Mouse (Mus musculus) forebrain, embryonic 10.5 days (tissue): ENCODE data around the gene Proser2. TPM values are rescaled to one million over a fixed set of nuclear protein-coding genes. Genes with fewer than 3 reads are reported as not detected.

Source experiments
- DNase-seq: peaks from one replicate; pipeline ENCODE4 v3.0.0-alpha.2; 2017; ENCODE audit warnings: low spot score; ENCODE audit errors: extremely low spot score
- H3K27ac ChIP-seq: fragments of 300-500 bp; sonication (generic); 2 replicates; pipeline ENCODE4 v1.5.1; 2016; ENCODE audit warnings: mild to moderate bottlenecking
- H3K27me3 ChIP-seq: fragments of 300-500 bp; sonication (generic); 2 replicates; pipeline ENCODE4 v1.6.1; 2016; ENCODE audit warnings: mild to moderate bottlenecking; ENCODE audit not compliant: poor library complexity, severe bottlenecking
- H3K36me3 ChIP-seq: fragments of 300-500 bp; sonication (generic); replicated peaks from 2 replicates; pipeline ENCODE4 v1.6.1; 2016; ENCODE audit warnings: mild to moderate bottlenecking, moderate library complexity
- H3K4me1 ChIP-seq: fragments of 300-500 bp; sonication (generic); 2 replicates; pipeline ENCODE4 v1.6.1; 2016
- H3K4me3 ChIP-seq: fragments of 300-500 bp; sonication (generic); 2 replicates; pipeline ENCODE4 v1.5.1; 2016; ENCODE audit warnings: mild to moderate bottlenecking, moderate library complexity
- H3K9me3 ChIP-seq: fragments of 300-500 bp; sonication (generic); 2 replicates; pipeline ENCODE4 v1.6.1; 2016; ENCODE audit warnings: mild to moderate bottlenecking, moderate library complexity
- WGBS: fragments of 180-500 bp; shearing (Covaris S2); methylation state at CpG from one replicate; pipeline ENCODE4 v1.1.7; 2016; 5-methylcytosine and 5-hydroxymethylcytosine counted together
- polyA plus RNA-seq: library from polyadenylated mRNA; unstranded; fragments of >200 nt; fragmentation: Nextera tagmentation; extraction: Ambion mirVana; gene quantifications from 2 replicates; pipeline ENCODE4 v1.2.1, GENCODE M21; 2016

The Proser2 gene
- polyA plus RNA-seq, 1 experiment from 2014 or later, result 2.3 TPM

- H3K36me3 ChIP-seq, result no peaks in the 10 kb centered on the region
- H3K27ac ChIP-seq, result no peak overlapping the region
- no peaks in the 10 kb centered on the region for H3K9me3 ChIP-seq
- no peak overlapping the region for H3K4me3 ChIP-seq
- no peak for DNase-seq
- peaks cover 3% of the 10 kb centered on the region; the same call in 1 of the 2 replicates for H3K4me1 ChIP-seq
- no peaks in the 10 kb centered on the region for H3K27me3 ChIP-seq
- WGBS, result 68% methylated on average over 8 of the region's 8 CpGs
Observed at GRCm38 (mm10) chr2:6081108-6081507, 48.9 kb downstream of the Proser2 start.

DNA sequence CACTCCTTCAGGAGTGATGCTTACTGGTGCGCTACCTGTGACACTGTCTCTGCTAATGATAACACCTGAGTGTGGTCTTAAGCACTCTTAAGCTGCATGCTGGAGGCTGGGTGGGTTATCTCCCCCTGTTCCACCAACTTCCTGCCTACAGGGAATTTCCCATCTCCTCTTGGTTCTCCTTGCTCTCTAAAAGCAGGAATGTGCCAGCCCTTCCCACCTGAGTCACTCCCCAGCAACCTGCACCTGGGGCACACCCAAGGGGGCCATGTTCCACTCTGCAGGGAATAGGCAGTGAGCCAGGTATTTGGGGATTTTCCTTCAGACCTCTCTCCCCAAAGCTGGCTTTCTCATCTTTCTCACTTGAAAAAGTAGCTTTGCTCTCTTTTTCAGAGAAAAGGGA is 50.0 kb downstream of the Proser2 start:
- Histone ChIP-seq H3K9me3 (no peaks in the 10 kb centered on the region), H3K27ac (no peak overlapping the region), H3K36me3 (no peaks in the 10 kb centered on the region), H3K4me1 (peaks cover 9% of the 10 kb centered on the region), H3K27me3 (no peaks in the 10 kb centered on the region), H3K4me3 (no peak overlapping the region)
- WGBS, result 93% methylated on average over 1 of the region's 1 CpGs
- no peak for DNase-seq

GRCm38 (mm10) chr2:6075530-6075896 is 54.5 kb downstream of the Proser2 start:
- Histone ChIP-seq H3K4me3 (no peak overlapping the region), H3K27me3 (no peaks in the 10 kb centered on the region), H3K4me1 (peaks cover 17% of the 10 kb centered on the region), H3K9me3 (no peaks in the 10 kb centered on the region), H3K27ac (no peak overlapping the region), H3K36me3 (no peaks in the 10 kb centered on the region)
- WGBS, result 50% methylated on average over 1 of the region's 1 CpGs
- no peak for DNase-seq

DNA sequence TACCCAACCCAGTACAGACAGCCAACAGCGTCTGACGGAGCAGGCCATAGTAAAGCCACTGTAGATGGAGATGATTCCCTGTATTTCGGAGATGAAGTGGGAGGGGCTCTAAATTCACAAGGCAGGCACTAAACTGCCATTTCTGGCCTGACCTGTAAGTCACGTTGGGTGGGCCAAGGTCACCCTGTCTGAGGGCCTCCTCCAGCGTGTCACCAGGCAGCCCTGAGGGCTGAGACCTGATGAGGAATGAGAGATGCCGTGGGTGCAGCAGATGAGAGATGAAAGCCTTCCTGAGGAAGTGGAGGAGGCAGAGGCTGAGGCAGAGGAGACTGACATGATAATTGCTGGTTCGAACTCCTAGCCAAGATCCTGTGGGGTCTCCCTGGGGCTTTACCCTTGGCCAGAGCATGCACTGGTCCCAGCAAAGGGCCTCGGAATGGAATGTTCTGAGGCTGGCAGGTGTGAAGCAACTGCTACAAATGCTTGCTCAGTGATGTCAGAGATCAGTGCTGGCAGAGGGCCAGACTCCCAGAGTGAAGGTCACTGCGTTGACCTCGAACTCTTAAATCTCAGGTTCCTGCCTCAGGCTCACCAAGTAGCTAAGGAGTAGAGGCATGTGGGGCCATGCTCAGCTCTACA is 55.0 kb downstream of the Proser2 start:
- Histone ChIP-seq H3K4me1 (peaks cover 17% of the 10 kb centered on the region), H3K9me3 (no peaks in the 10 kb centered on the region), H3K4me3 (no peak overlapping the region), H3K36me3 (no peaks in the 10 kb centered on the region), H3K27ac (peak overlapping the region; percentile 26; the same call in 1 of the 2 replicates), H3K27me3 (no peaks in the 10 kb centered on the region)
- 76% methylated on average over 10 of the region's 10 CpGs for WGBS
- DNase-seq, result peak; percentile 26

DNA sequence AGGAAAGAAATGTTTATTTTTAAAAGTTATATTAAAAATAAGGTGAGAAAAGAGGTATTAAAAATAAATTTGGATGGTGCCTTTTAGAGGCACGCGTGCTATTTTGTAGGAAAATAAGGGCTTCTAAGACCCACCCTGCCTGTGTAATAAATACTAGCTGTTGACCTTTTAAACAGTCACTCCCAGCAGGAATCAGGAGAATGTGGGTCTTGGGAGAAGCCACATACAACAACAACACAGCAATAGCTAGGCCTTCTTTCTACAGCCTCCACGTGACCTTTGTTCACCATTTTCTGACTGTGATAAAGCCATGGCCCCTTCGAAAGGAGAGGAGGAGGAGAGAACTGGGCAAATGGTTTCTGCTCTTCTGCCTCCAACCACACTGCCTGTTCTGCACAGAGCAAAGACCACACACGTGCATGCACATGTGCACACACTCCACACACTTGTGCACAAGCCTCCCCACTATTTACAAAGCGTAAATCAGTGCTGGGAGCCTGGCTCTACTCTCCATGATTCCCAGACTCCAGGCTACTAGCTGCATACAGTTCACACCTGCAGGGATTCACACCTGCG is 57.2 kb downstream of the Proser2 start:
- Histone ChIP-seq H3K27ac (no peak overlapping the region), H3K27me3 (no peaks in the 10 kb centered on the region), H3K9me3 (no peaks in the 10 kb centered on the region), H3K4me1 (peaks cover 17% of the 10 kb centered on the region), H3K36me3 (no peaks in the 10 kb centered on the region), H3K4me3 (no peak overlapping the region)
- WGBS, result 90% methylated on average over 7 of the region's 7 CpGs
- no peak for DNase-seq

GRCm38 (mm10) chr2:6071598-6072440 is 58.2 kb downstream of the Proser2 start:
- no peaks in the 10 kb centered on the region for H3K36me3 ChIP-seq
- H3K9me3 ChIP-seq, result no peaks in the 10 kb centered on the region; the same call in 1 of the 2 replicates
- H3K27me3 ChIP-seq, result no peaks in the 10 kb centered on the region
- peaks cover 14% of the 10 kb centered on the region for H3K4me1 ChIP-seq
- no peak overlapping the region for H3K4me3 ChIP-seq
- DNase-seq, result no peak
- WGBS, result 77% methylated on average over 11 of the region's 11 CpGs
- H3K27ac ChIP-seq, result no peak overlapping the region

DNA sequence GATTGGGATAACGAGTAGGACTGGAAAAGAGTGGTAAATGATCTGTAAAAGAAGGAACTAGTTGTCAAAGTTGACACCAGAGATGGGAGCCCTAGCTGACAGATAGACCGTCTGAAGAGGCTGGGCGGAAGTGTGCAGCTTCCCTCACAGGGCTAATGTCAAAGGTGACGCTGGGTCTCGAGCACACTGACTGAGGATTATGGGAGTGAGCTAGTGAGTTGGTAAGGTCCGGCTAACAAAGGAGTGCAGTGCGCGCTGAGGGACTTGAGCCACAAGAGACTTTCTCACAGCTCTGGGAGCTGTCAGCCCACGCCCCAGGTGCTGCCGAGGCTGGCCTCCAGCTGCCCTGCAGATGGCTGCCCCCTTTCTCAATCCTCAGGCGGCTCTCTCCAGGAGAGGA is 59.1 kb downstream of the Proser2 start:
- WGBS, result 58% methylated on average over 11 of the region's 11 CpGs
- DNase-seq, result no peak
- no peak overlapping the region for H3K4me3 ChIP-seq

GRCm38 (mm10) chr2:6067341-6067740 is 62.7 kb downstream of the Proser2 start:
- Histone ChIP-seq H3K27ac (no peak overlapping the region), H3K36me3 (no peaks in the 10 kb centered on the region), H3K4me1 (peaks cover 5% of the 10 kb centered on the region; the same call in 1 of the 2 replicates), H3K4me3 (no peak overlapping the region), H3K9me3 (no peaks in the 10 kb centered on the region; the same call in 1 of the 2 replicates), H3K27me3 (no peaks in the 10 kb centered on the region)
- no peak for DNase-seq
- 91% methylated on average over 6 of the region's 6 CpGs for WGBS

More for the DNA sequence above, 59.1 kb downstream of the Proser2 start:
- Histone ChIP-seq H3K36me3 (no peaks in the 10 kb centered on the region), H3K27ac (no peak overlapping the region), H3K4me1 (peaks cover 14% of the 10 kb centered on the region), H3K27me3 (no peaks in the 10 kb centered on the region), H3K9me3 (no peaks in the 10 kb centered on the region; the same call in 1 of the 2 replicates)

- Histone ChIP-seq H3K4me1 (peaks cover 2% of the 10 kb centered on the region; the same call in 1 of the 2 replicates), H3K4me3 (no peak overlapping the region), H3K27ac (no peak overlapping the region), H3K9me3 (no peaks in the 10 kb centered on the region), H3K36me3 (peaks cover 20% of the 10 kb centered on the region), H3K27me3 (no peaks in the 10 kb centered on the region)
- no peak for DNase-seq
- WGBS, result 77% methylated on average over 10 of the region's 10 CpGs
Observed at GRCm38 (mm10) chr2:6060071-6060804, 69.8 kb downstream of the Proser2 start.

- Histone ChIP-seq H3K27ac (no peak overlapping the region), H3K36me3 (peaks cover 30% of the 10 kb centered on the region), H3K4me1 (peaks cover 5% of the 10 kb centered on the region; the same call in 1 of the 2 replicates), H3K27me3 (no peaks in the 10 kb centered on the region), H3K9me3 (no peaks in the 10 kb centered on the region), H3K4me3 (no peak overlapping the region)
- WGBS, result 91% methylated on average over 2 of the region's 2 CpGs
- DNase-seq, result no peak
Observed at GRCm38 (mm10) chr2:6059291-6059690, 70.7 kb downstream of the Proser2 start.

DNA sequence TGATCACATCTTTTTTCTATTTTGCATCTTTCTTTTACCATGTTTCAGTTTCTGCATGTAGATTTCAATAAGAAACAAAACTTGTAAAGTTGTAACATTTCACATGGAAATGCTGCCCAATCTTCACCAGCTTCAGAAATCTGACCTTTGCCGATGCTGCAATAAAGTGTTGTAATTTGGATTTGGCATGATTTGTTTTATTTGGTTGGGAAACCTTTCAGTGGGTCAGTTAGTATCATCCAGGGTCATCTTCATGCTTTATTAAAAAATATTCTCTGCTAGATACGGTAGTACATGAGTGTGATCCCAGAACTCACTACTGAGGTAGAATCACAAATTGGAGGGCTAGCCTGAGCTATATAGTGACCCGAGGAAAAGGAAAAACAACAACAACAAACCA is 73.5 kb downstream of the Proser2 start:
- Histone ChIP-seq H3K4me3 (no peak overlapping the region), H3K27me3 (no peaks in the 10 kb centered on the region), H3K9me3 (no peaks in the 10 kb centered on the region), H3K27ac (no peak overlapping the region), H3K4me1 (peaks cover 5% of the 10 kb centered on the region; the same call in 1 of the 2 replicates), H3K36me3 (peaks cover 55% of the 10 kb centered on the region)
- DNase-seq, result no peak
- 96% methylated on average over 3 of the region's 3 CpGs for WGBS

DNA sequence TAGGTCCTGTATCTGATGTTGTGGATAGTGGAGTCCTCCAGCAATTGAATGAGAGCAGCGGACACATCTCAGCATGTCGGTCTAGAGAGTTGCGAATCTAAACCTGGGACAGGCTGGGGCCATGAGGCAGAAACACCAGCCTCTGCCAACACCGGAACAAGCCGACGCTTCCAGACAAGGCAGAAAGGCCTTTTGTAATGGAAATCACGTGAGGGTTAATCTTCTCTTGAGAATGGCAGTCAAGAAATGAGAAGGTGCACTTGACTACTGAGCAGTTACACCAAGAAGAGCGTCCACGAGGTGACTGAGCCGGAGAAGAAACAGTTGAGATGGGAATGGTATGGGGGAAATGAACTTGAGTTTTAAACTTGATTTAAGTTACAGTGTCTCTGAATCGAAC is 74.5 kb downstream of the Proser2 start:
- no peak for DNase-seq
- Histone ChIP-seq H3K27me3 (no peaks in the 10 kb centered on the region), H3K36me3 (peaks cover 65% of the 10 kb centered on the region), H3K4me1 (peaks cover 5% of the 10 kb centered on the region; the same call in 1 of the 2 replicates), H3K27ac (no peak overlapping the region), H3K9me3 (no peaks in the 10 kb centered on the region), H3K4me3 (no peak overlapping the region)
- 83% methylated on average over 11 of the region's 11 CpGs for WGBS
